Mouse (Mus musculus) lung, embryonic 16.5 days (tissue): ENCODE results near the gene Esyt3. TPM values are rescaled to one million over a fixed set of nuclear protein-coding genes. Genes with fewer than 3 reads are reported as not detected.

Experiments
- ATAC-seq: fragments of 200-750 bp; cut with Nextera tagmentation; 2 replicates; pipeline ENCODE4 v1.8.0; 2017; ENCODE audit warnings: low read depth, mild to moderate bottlenecking, moderate library complexity
- H3K27ac ChIP-seq: fragments of 300-500 bp; sonication (generic); 2 replicates; pipeline ENCODE4 v1.5.1; 2014; ENCODE audit warnings: mild to moderate bottlenecking, control low read depth, low read length
- H3K27me3 ChIP-seq: fragments of 300-500 bp; sonication (generic); 2 replicates; pipeline ENCODE4 v1.6.1; 2014; ENCODE audit warnings: low read depth, low read length, mixed read lengths; ENCODE audit not compliant: control insufficient read depth, insufficient read depth
- H3K36me3 ChIP-seq: fragments of 300-500 bp; sonication (generic); 2 replicates; pipeline ENCODE4 v1.6.1; 2014; ENCODE audit warnings: low read length; ENCODE audit not compliant: control insufficient read depth, insufficient read depth
- H3K4me1 ChIP-seq: fragments of 300-500 bp; sonication (generic); replicated peaks from 2 replicates; pipeline ENCODE4 v1.6.1; 2014; ENCODE audit warnings: low read length, mixed read lengths; ENCODE audit not compliant: control insufficient read depth, insufficient read depth
- H3K4me2 ChIP-seq: fragments of 300-500 bp; sonication (generic); 2 replicates; pipeline ENCODE4 v1.6.1; 2014; ENCODE audit warnings: low read depth, low read length, control low read depth
- H3K4me3 ChIP-seq: fragments of 300-500 bp; sonication (generic); 2 replicates; pipeline ENCODE4 v1.5.1; 2014; ENCODE audit warnings: mild to moderate bottlenecking, low read length, control low read depth
- H3K9ac ChIP-seq: fragments of 300-500 bp; sonication (generic); 2 replicates; pipeline ENCODE4 v1.6.1; 2014; ENCODE audit warnings: low read length, control low read depth
- H3K9me3 ChIP-seq: fragments of 300-500 bp; sonication (generic); 2 replicates; pipeline ENCODE4 v1.6.1; 2016; ENCODE audit warnings: low read length; ENCODE audit not compliant: control insufficient read depth
- WGBS: fragments of 180-500 bp; shearing (Covaris S2); extraction: QIAGEN DNeasy Blood & Tissue Kit; methylation state at CpG from one replicate; pipeline ENCODE4 v1.1.7; 2014; 5-methylcytosine and 5-hydroxymethylcytosine counted together
- polyA plus RNA-seq: library from polyadenylated mRNA; unstranded; fragments of >200 nt; fragmentation: Nextera tagmentation; extraction: Ambion mirVana; gene quantifications from 2 replicates; pipeline ENCODE4 v1.2.1, GENCODE M21; 2015

The Esyt3 gene
- polyA plus RNA-seq, 1 experiment from 2014 or later: 0.65 TPM

- 76% methylated on average over 5 of the region's 5 CpGs for WGBS
- ATAC-seq: no peak
- H3K4me2 ChIP-seq: no peak overlapping the region
- H3K27me3 ChIP-seq: no peaks in the 10 kb centered on the region
- H3K9me3 ChIP-seq: no peaks in the 10 kb centered on the region
- no peaks in the 10 kb centered on the region for H3K4me1 ChIP-seq
- H3K4me3 ChIP-seq: no peak overlapping the region
- H3K27ac ChIP-seq: no peak overlapping the region
- H3K36me3 ChIP-seq: no peaks in the 10 kb centered on the region; the same call in 1 of the 2 replicates
- no peak overlapping the region for H3K9ac ChIP-seq
Measured at GRCm38 (mm10) chr9:99304296-99304695, 54.1 kb downstream of the Esyt3 start.

Other genes starting within 250 kb of the Esyt3 start
- 1.3 and 1.6 TPM in 2 replicates for gene Pik3cb, start 217.9 kb downstream of the Esyt3 start, polyA plus RNA-seq
- gene Faiml, start 121.3 kb downstream of the Esyt3 start, polyA plus RNA-seq: not detected in 2 replicates
- 31.2 and 34.4 TPM in 2 replicates for gene Cep70, start 115.2 kb downstream of the Esyt3 start, polyA plus RNA-seq
- 12.3 and 15.2 TPM in 2 replicates for gene Mras, start 78.8 kb upstream of the Esyt3 start, polyA plus RNA-seq
- gene Nme9, start 92.9 kb upstream of the Esyt3 start, polyA plus RNA-seq: 6.2 and 11.3 TPM in 2 replicates
- gene Armc8, start 210.3 kb upstream of the Esyt3 start, polyA plus RNA-seq: 22.0 and 23.4 TPM in 2 replicates
- gene Dbr1, start 217.2 kb upstream of the Esyt3 start, polyA plus RNA-seq: 31.2 and 31.6 TPM in 2 replicates